Mouse (Mus musculus) heart, embryonic 15.5 days (tissue): ENCODE measurements around the gene Nrap. TPM values are rescaled to one million over a fixed set of nuclear protein-coding genes. Genes with fewer than 3 reads are reported as not detected.

Source experiments
- ATAC-seq: fragments of 200-750 bp; cut with Nextera tagmentation; replicated peaks from 2 replicates; pipeline ENCODE4 v1.8.0; 2017; ENCODE audit warnings: low read depth, moderate TSS enrichment; ENCODE audit not compliant: insufficient number of reproducible peaks, insufficient read depth, low FRiP score
- H3K27ac ChIP-seq: fragments of 300-500 bp; sonication (generic); 2 replicates; pipeline ENCODE4 v1.5.1; 2015; ENCODE audit warnings: mild to moderate bottlenecking, inconsistent platforms
- H3K27me3 ChIP-seq: fragments of 300-500 bp; sonication (generic); 2 replicates; pipeline ENCODE4 v1.6.1; 2015; ENCODE audit warnings: inconsistent platforms
- H3K36me3 ChIP-seq: fragments of 300-500 bp; sonication (generic); 2 replicates; pipeline ENCODE4 v1.6.1; 2015; ENCODE audit warnings: mild to moderate bottlenecking, inconsistent platforms
- H3K4me1 ChIP-seq: fragments of 300-500 bp; sonication (generic); replicated peaks from 2 replicates; pipeline ENCODE4 v1.6.1; 2015; ENCODE audit warnings: inconsistent platforms
- H3K4me2 ChIP-seq: fragments of 300-500 bp; sonication (generic); 2 replicates; pipeline ENCODE4 v1.6.1; 2015; ENCODE audit warnings: inconsistent platforms, mild to moderate bottlenecking, moderate library complexity
- H3K4me3 ChIP-seq: fragments of 300-500 bp; sonication (generic); 2 replicates; pipeline ENCODE4 v1.5.1; 2015; ENCODE audit warnings: mild to moderate bottlenecking, inconsistent platforms
- H3K9ac ChIP-seq: fragments of 300-500 bp; sonication (generic); 2 replicates; pipeline ENCODE4 v1.6.1; 2015; ENCODE audit warnings: mild to moderate bottlenecking, inconsistent platforms
- H3K9me3 ChIP-seq: fragments of 300-500 bp; sonication (generic); replicated peaks from 2 replicates; pipeline ENCODE4 v1.6.1; 2016; ENCODE audit warnings: inconsistent platforms
- WGBS: fragments of 180-500 bp; shearing (Covaris S2); methylation state at CpG from one replicate; pipeline ENCODE4 v1.1.7; 2015; ENCODE audit warnings: mixed read lengths; 5-methylcytosine and 5-hydroxymethylcytosine counted together
- polyA plus RNA-seq: library from polyadenylated mRNA; unstranded; fragments of >200 nt; fragmentation: Nextera tagmentation; extraction: Ambion mirVana; gene quantifications from 2 replicates; pipeline ENCODE4 v1.2.1, GENCODE M21; 2015

The Nrap gene
- polyA plus RNA-seq, 1 experiment from 2014 or later, result 43.0 TPM

- Histone ChIP-seq H3K4me1 (peaks cover 46% of the 10 kb centered on the region), H3K9me3 (no peaks in the 10 kb centered on the region), H3K27me3 (no peaks in the 10 kb centered on the region), H3K36me3 (no peaks in the 10 kb centered on the region), H3K4me2 (peak overlapping the region; percentile 91), H3K27ac (peak overlapping the region; percentile 95; the same call in 1 of the 2 replicates), H3K4me3 (peak overlapping the region; percentile 83), H3K9ac (peak overlapping the region; percentile 82)
- no peak for ATAC-seq
- WGBS, result 43% methylated on average over 12 of the region's 12 CpGs
Measured at GRCm38 (mm10) chr19:56396227-56396626, 6.4 kb upstream of the Nrap start.

GRCm38 (mm10) chr19:56395183-56395935 is 5.5 kb upstream of the Nrap start:
- peaks cover 49% of the 10 kb centered on the region for H3K4me1 ChIP-seq
- 81% methylated on average over 16 of the region's 16 CpGs for WGBS
- H3K36me3 ChIP-seq, result no peaks in the 10 kb centered on the region
- no peaks in the 10 kb centered on the region for H3K27me3 ChIP-seq
- H3K4me3 ChIP-seq, result no peak overlapping the region
- ATAC-seq, result no peak
- H3K27ac ChIP-seq, result 0 out of 2 replicates have a peak overlapping the region, but pooled peaks have one; percentile 20
- no peak overlapping the region for H3K9ac ChIP-seq
- no peak overlapping the region for H3K4me2 ChIP-seq
- H3K9me3 ChIP-seq, result no peaks in the 10 kb centered on the region

- H3K36me3 ChIP-seq, result no peaks in the 10 kb centered on the region
- no peaks in the 10 kb centered on the region for H3K27me3 ChIP-seq
- H3K4me2 ChIP-seq, result no peak overlapping the region
- H3K27ac ChIP-seq, result no peak overlapping the region
- no peak overlapping the region for H3K4me3 ChIP-seq
- H3K4me1 ChIP-seq, result peaks cover 38% of the 10 kb centered on the region
- no peak for ATAC-seq
- 71% methylated on average over 9 of the region's 9 CpGs for WGBS
- no peak overlapping the region for H3K9ac ChIP-seq
- no peaks in the 10 kb centered on the region for H3K9me3 ChIP-seq
Measured at GRCm38 (mm10) chr19:56393311-56393866, 3.6 kb upstream of the Nrap start.

- WGBS, result 70% methylated on average over 6 of the region's 6 CpGs
- H3K27me3 ChIP-seq, result no peaks in the 10 kb centered on the region
- H3K27ac ChIP-seq, result 0 out of 2 replicates have a peak overlapping the region, but pooled peaks have one; percentile 2
- peaks cover 33% of the 10 kb centered on the region for H3K4me1 ChIP-seq
- H3K4me3 ChIP-seq, result no peak overlapping the region
- no peak overlapping the region for H3K4me2 ChIP-seq
- no peaks in the 10 kb centered on the region for H3K9me3 ChIP-seq
- no peak for ATAC-seq
- H3K36me3 ChIP-seq, result no peaks in the 10 kb centered on the region
- no peak overlapping the region for H3K9ac ChIP-seq
Measured at GRCm38 (mm10) chr19:56391307-56392046, 1.6 kb upstream of the Nrap start.

- no peaks in the 10 kb centered on the region; the same call in 1 of the 2 replicates for H3K36me3 ChIP-seq
- H3K4me3 ChIP-seq, result peak overlapping the region; percentile 54
- H3K9me3 ChIP-seq, result no peaks in the 10 kb centered on the region
- peak overlapping the region; percentile 57 for H3K9ac ChIP-seq
- 52% methylated on average over 11 of the region's 11 CpGs for WGBS
- no peak for ATAC-seq
- peak overlapping the region; percentile 91 for H3K27ac ChIP-seq
- no peaks in the 10 kb centered on the region for H3K27me3 ChIP-seq
- peaks cover 26% of the 10 kb centered on the region for H3K4me1 ChIP-seq
- peak overlapping the region; percentile 53 for H3K4me2 ChIP-seq
Measured at GRCm38 (mm10) chr19:56389176-56389575, 661 bp downstream of the Nrap start.

- H3K4me1 ChIP-seq, result peaks cover 25% of the 10 kb centered on the region
- no peak for ATAC-seq
- H3K27me3 ChIP-seq, result no peaks in the 10 kb centered on the region
- H3K9ac ChIP-seq, result peak overlapping the region; percentile 57; the same call in 1 of the 2 replicates
- peak overlapping the region; percentile 91 for H3K27ac ChIP-seq
- H3K36me3 ChIP-seq, result peaks cover 7% of the 10 kb centered on the region; the same call in 1 of the 2 replicates
- H3K4me2 ChIP-seq, result peak overlapping the region; percentile 53
- 47% methylated on average over 4 of the region's 4 CpGs for WGBS
- peak overlapping the region; percentile 54 for H3K4me3 ChIP-seq
- no peaks in the 10 kb centered on the region for H3K9me3 ChIP-seq
Measured at GRCm38 (mm10) chr19:56387726-56388302, 2.0 kb downstream of the Nrap start.

- Histone ChIP-seq H3K27me3 (no peaks in the 10 kb centered on the region), H3K4me2 (no peak overlapping the region), H3K36me3 (peaks cover 14% of the 10 kb centered on the region; the same call in 1 of the 2 replicates), H3K27ac (no peak overlapping the region), H3K9ac (no peak overlapping the region), H3K9me3 (no peaks in the 10 kb centered on the region), H3K4me3 (no peak overlapping the region), H3K4me1 (peaks cover 11% of the 10 kb centered on the region)
- no peak for ATAC-seq
- 87% methylated on average over 10 of the region's 10 CpGs for WGBS
Measured at GRCm38 (mm10) chr19:56386095-56386494, 3.7 kb downstream of the Nrap start.

GRCm38 (mm10) chr19:56385546-56385945 is 4.3 kb downstream of the Nrap start:
- no peak for ATAC-seq
- 83% methylated on average over 5 of the region's 5 CpGs for WGBS

GRCm38 (mm10) chr19:56381407-56381806 is 8.4 kb downstream of the Nrap start:
- no peak for ATAC-seq

More at GRCm38 (mm10) chr19:56385546-56385945, 4.3 kb downstream of the Nrap start:
- Histone ChIP-seq H3K4me3 (no peak overlapping the region), H3K27ac (no peak overlapping the region), H3K4me2 (no peak overlapping the region), H3K36me3 (peaks cover 14% of the 10 kb centered on the region; the same call in 1 of the 2 replicates), H3K27me3 (no peaks in the 10 kb centered on the region), H3K9ac (no peak overlapping the region), H3K9me3 (no peaks in the 10 kb centered on the region), H3K4me1 (peaks cover 12% of the 10 kb centered on the region)

GRCm38 (mm10) chr19:56380341-56380740 is 9.5 kb downstream of the Nrap start:
- Histone ChIP-seq H3K27ac (peak overlapping the region; percentile 27; the same call in 1 of the 2 replicates), H3K4me3 (no peak overlapping the region), H3K9me3 (no peaks in the 10 kb centered on the region), H3K4me1 (peaks cover 13% of the 10 kb centered on the region), H3K9ac (no peak overlapping the region), H3K27me3 (no peaks in the 10 kb centered on the region), H3K4me2 (no peak overlapping the region), H3K36me3 (peaks cover 26% of the 10 kb centered on the region)
- WGBS, result 79% methylated on average over 7 of the region's 7 CpGs
- no peak for ATAC-seq

More at GRCm38 (mm10) chr19:56381407-56381806, 8.4 kb downstream of the Nrap start:
- H3K9ac ChIP-seq, result no peak overlapping the region
- H3K36me3 ChIP-seq, result peaks cover 21% of the 10 kb centered on the region; the same call in 1 of the 2 replicates
- H3K27ac ChIP-seq, result no peak overlapping the region
- no peaks in the 10 kb centered on the region for H3K27me3 ChIP-seq
- WGBS, result 72% methylated on average over 10 of the region's 10 CpGs
- no peak overlapping the region for H3K4me2 ChIP-seq
- H3K9me3 ChIP-seq, result no peaks in the 10 kb centered on the region
- H3K4me3 ChIP-seq, result no peak overlapping the region
- peaks cover 13% of the 10 kb centered on the region for H3K4me1 ChIP-seq
